In the genomic region with DNA sequence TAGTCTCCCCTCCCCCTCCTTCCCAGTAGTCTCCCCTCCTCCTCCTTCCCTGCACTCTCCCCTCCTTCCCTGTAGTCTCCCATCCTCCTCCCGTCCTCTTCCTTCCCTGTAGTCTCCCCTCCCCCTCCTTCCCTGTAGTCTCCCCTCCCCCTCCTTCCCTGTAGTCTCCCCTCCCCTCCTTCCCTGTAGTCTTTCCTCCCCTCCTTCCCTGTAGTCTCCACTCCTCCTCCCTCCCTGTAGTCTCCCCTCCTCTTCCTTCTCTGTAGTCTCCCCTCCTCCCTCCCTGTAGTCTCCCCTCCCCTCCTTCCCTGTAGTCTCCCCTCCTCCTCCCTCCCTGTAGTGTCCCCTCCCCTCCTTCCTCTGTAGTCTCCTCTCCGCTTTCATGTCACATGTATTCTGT, we compare ENCODE assay signal across 21 mouse cellular contexts. TPM values are rescaled to one million over a fixed set of nuclear protein-coding genes. Genes with fewer than 3 reads are reported as not detected.
"Had no signal": no experiment of that assay in that cellular context is flagged by ENCODE, and none has a peak within 500 bp of the region (broad histone marks: within the 10 kb centered on the region; RNA-seq: fewer than 3 reads in every experiment).

No protein-coding gene starts in this region.

- H3K4me2 ChIP-seq: liver, embryonic 11.5 days; liver, embryonic 15.5 days; midbrain, embryonic 15.5 days; neural tube, embryonic 15.5 days; stomach, embryonic 15.5 days had no signal

- H3K27me3 ChIP-seq: liver, embryonic 15.5 days; midbrain, embryonic 15.5 days; neural tube, embryonic 15.5 days; stomach, embryonic 15.5 days had no signal

- H3K9ac ChIP-seq: liver, embryonic 15.5 days; midbrain, embryonic 15.5 days; neural tube, embryonic 15.5 days; stomach, embryonic 15.5 days had no signal

- H3K27ac ChIP-seq: layer of hippocampus, adult 2 months; liver, embryonic 15.5 days; midbrain, embryonic 15.5 days; neural tube, embryonic 15.5 days; stomach, embryonic 15.5 days had no signal

- H3K4me3 ChIP-seq: layer of hippocampus, adult 2 months; liver, embryonic 15.5 days; midbrain, embryonic 15.5 days; neural tube, embryonic 15.5 days; stomach, embryonic 15.5 days had no signal

- ATAC-seq: lung, postnatal 0 days; midbrain, embryonic 15.5 days had no signal

- H3K36me3 ChIP-seq: liver, embryonic 15.5 days; midbrain, embryonic 15.5 days; neural tube, embryonic 15.5 days; stomach, embryonic 15.5 days had no signal

- H3K9me3 ChIP-seq: liver, embryonic 15.5 days; midbrain, embryonic 15.5 days; neural tube, embryonic 15.5 days; stomach, embryonic 15.5 days had no signal

- H3K4me1 ChIP-seq: liver, embryonic 15.5 days; midbrain, embryonic 15.5 days; neural tube, embryonic 15.5 days; stomach, embryonic 15.5 days had no signal

- DNase-seq: kidney, postnatal 10 days; kidney, postnatal 4 days; left cerebral cortex, postnatal 4 days; lung, adult 2 months; lung, postnatal 36 days; right cerebral cortex, postnatal 14 days; thymus, adult 2 months; thymus, postnatal 25 days had no signal

RNA-seq across cellular contexts. Expression of gene Mbl2, which starts 18.7 kb away (rescaled TPM):
- total RNA-seq: layer of hippocampus, adult 2 months; left cerebral cortex, postnatal 4 days; megakaryocyte progenitor cell, adult 5-6 weeks had no signal
- polyA plus RNA-seq: kidney, embryonic 14.5 days; limb, embryonic 14.5 days; lung, postnatal 0 days; midbrain, embryonic 15.5 days; neural tube, embryonic 11.5 days; neural tube, embryonic 15.5 days; spleen, adult 2 months; stomach, embryonic 15.5 days; testis, adult 2 months had no signal

RNA-seq across cellular contexts. Expression of gene Gldc, which starts 38.8 kb away (rescaled TPM):
- total RNA-seq: megakaryocyte progenitor cell, adult 5-6 weeks had no signal
- polyA plus RNA-seq: spleen, adult 2 months had no signal
